Mouse (Mus musculus): Measurements from ENCODE around the gene Wbp1l. TPM values are rescaled to one million over a fixed set of nuclear protein-coding genes. Genes with fewer than 3 reads are reported as not detected.

The Wbp1l gene
- polyA plus RNA-seq, 1 experiment = 44.8 TPM

GRCm38 (mm10) chr19:46600371-46600770, 1.5 kb downstream of the Wbp1l start:
- TF ChIP-seq CTCF (IDR thresholded peaks at IDR 0.05; ENCODE audit: borderline replicate concordance, extremely low read depth, insufficient read depth, insufficient read length) = no peak
- no peak for TF ChIP-seq POLR2A (IDR thresholded peaks at IDR 0.05; ENCODE audit: borderline replicate concordance, extremely low read depth, insufficient read depth, insufficient read length, poor library complexity, severe bottlenecking)
- no peak for DNase-seq (ENCODE audit: low read depth)

DNA sequence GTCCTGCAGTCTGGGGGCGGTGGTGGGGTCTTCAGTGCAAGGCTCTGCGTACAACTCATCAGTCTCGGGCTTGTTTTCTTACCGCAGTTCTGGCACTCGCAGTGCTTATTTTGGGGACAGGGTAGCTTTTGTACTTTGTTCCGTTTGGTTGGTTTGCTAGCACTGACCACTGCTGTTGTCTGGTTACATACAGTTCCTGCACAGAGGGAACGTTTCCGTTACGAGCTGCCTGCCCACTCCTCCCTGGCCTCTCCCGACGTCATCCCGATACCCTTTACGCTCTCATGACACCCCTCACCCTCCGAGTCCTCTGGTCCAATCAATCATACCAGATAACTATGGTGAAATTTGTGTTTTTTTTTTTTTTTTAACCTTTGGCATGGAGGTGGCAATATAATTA, 2.6 kb downstream of the Wbp1l start:
- TF ChIP-seq CTCF (IDR thresholded peaks at IDR 0.05; ENCODE audit: borderline replicate concordance, extremely low read depth, insufficient read depth, insufficient read length) = no peak
- no peak for TF ChIP-seq POLR2A (IDR thresholded peaks at IDR 0.05; ENCODE audit: borderline replicate concordance, extremely low read depth, insufficient read depth, insufficient read length, poor library complexity, severe bottlenecking)
- no peak for DNase-seq (ENCODE audit: low read depth)

- no peak for DNase-seq (ENCODE audit: low read depth)
- TF ChIP-seq POLR2A (IDR thresholded peaks at IDR 0.05; ENCODE audit: borderline replicate concordance, extremely low read depth, insufficient read depth, insufficient read length, poor library complexity, severe bottlenecking) = no peak
- no peak for TF ChIP-seq CTCF (IDR thresholded peaks at IDR 0.05; ENCODE audit: borderline replicate concordance, extremely low read depth, insufficient read depth, insufficient read length)
These were observed 3.5 kb downstream of the Wbp1l start for GRCm38 (mm10) chr19:46602406-46602805.

- TF ChIP-seq CTCF (IDR thresholded peaks at IDR 0.05; ENCODE audit: borderline replicate concordance, extremely low read depth, insufficient read depth, insufficient read length) (no peak), POLR2A (IDR thresholded peaks at IDR 0.05; ENCODE audit: borderline replicate concordance, extremely low read depth, insufficient read depth, insufficient read length, poor library complexity, severe bottlenecking) (no peak)
- DNase-seq (ENCODE audit: low read depth) = no peak
These were observed 7.8 kb downstream of the Wbp1l start for GRCm38 (mm10) chr19:46606718-46607117.

DNA sequence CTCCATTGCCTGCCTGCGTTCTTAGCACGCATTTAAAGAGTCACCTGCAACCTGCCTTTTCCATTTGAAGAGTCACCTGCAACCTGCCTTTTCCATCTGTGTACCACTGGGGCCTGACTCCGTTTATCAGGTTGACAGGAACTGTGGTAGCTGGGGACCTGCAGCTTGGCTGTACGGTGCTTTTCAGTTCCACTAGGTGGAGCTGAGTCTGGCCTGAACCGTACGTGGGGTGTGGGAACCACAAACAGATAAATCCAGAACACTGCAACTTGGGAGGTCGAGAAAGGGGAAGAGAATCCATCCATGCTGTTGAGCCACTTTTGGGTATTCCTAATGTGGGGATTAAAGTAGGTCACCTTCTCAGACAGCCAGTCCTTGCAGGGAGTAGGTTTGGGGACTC, 8.5 kb downstream of the Wbp1l start:
- TF ChIP-seq CTCF (IDR thresholded peaks at IDR 0.05; ENCODE audit: borderline replicate concordance, extremely low read depth, insufficient read depth, insufficient read length) (peak; percentile 32; the same call in 1 of the 2 replicates), POLR2A (IDR thresholded peaks at IDR 0.05; ENCODE audit: borderline replicate concordance, extremely low read depth, insufficient read depth, insufficient read length, poor library complexity, severe bottlenecking) (no peak)
- no peak for DNase-seq (ENCODE audit: low read depth)

DNA sequence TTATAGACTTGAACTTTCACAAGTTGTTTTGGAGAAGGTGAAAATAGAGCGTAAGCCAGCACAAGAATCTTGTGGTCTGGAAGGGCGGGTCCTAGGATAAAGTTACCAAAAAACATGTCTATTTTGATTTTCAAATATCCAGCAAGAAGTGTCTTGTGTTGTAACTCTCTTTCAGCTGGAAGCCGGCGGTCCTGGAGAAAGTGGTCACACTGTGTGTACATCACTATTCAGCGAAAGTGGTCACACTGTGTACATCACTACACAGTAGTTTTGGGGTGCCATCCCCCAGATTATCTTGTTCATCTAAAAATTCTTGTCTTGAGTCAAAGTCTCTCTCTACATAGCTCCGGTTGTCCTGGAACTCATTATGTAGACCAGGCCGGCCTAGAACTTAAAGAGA, 9.3 kb downstream of the Wbp1l start:
- TF ChIP-seq POLR2A (IDR thresholded peaks at IDR 0.05; ENCODE audit: borderline replicate concordance, extremely low read depth, insufficient read depth, insufficient read length, poor library complexity, severe bottlenecking) = no peak
- no peak for TF ChIP-seq CTCF (IDR thresholded peaks at IDR 0.05; ENCODE audit: borderline replicate concordance, extremely low read depth, insufficient read depth, insufficient read length)
- DNase-seq (ENCODE audit: low read depth) = no peak

DNA sequence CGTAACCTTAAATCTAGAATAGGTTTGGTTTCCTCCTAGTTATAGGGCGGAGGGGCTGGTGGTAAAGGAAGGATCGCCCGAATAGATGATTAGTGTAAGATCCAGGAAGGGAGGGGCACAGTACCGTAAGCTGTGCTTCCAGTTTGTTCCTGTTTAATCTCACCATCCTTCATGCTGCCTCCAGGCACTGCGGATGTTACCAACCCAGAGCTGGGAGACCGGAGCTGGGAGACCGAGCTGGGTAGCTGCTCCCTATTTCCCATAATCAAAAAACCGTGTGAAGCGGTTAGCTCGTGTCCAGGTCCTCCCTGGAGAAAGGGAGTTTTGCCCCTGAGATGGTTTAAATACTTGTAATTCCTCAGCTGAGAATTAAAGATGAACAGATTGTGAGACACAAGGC, 17.5 kb downstream of the Wbp1l start:
- no peak for DNase-seq (ENCODE audit: low read depth)
- TF ChIP-seq CTCF (IDR thresholded peaks at IDR 0.05; ENCODE audit: borderline replicate concordance, extremely low read depth, insufficient read depth, insufficient read length) = no peak
- TF ChIP-seq POLR2A (IDR thresholded peaks at IDR 0.05; ENCODE audit: borderline replicate concordance, extremely low read depth, insufficient read depth, insufficient read length, poor library complexity, severe bottlenecking) = no peak

GRCm38 (mm10) chr19:46617361-46617760, 18.5 kb downstream of the Wbp1l start:
- TF ChIP-seq CTCF (IDR thresholded peaks at IDR 0.05; ENCODE audit: borderline replicate concordance, extremely low read depth, insufficient read depth, insufficient read length) (no peak), POLR2A (IDR thresholded peaks at IDR 0.05; ENCODE audit: borderline replicate concordance, extremely low read depth, insufficient read depth, insufficient read length, poor library complexity, severe bottlenecking) (no peak)
- DNase-seq (ENCODE audit: low read depth) = no peak

GRCm38 (mm10) chr19:46618322-46618721, 19.4 kb downstream of the Wbp1l start:
- DNase-seq (ENCODE audit: low read depth) = peak; percentile 67
- TF ChIP-seq CTCF (IDR thresholded peaks at IDR 0.05; ENCODE audit: borderline replicate concordance, extremely low read depth, insufficient read depth, insufficient read length) (no peak), POLR2A (IDR thresholded peaks at IDR 0.05; ENCODE audit: borderline replicate concordance, extremely low read depth, insufficient read depth, insufficient read length, poor library complexity, severe bottlenecking) (no peak)

GRCm38 (mm10) chr19:46619001-46619400, 20.1 kb downstream of the Wbp1l start:
- TF ChIP-seq POLR2A (IDR thresholded peaks at IDR 0.05; ENCODE audit: borderline replicate concordance, extremely low read depth, insufficient read depth, insufficient read length, poor library complexity, severe bottlenecking) (no peak), CTCF (IDR thresholded peaks at IDR 0.05; ENCODE audit: borderline replicate concordance, extremely low read depth, insufficient read depth, insufficient read length) (no peak)
- DNase-seq (ENCODE audit: low read depth) = peak; percentile 17

DNA sequence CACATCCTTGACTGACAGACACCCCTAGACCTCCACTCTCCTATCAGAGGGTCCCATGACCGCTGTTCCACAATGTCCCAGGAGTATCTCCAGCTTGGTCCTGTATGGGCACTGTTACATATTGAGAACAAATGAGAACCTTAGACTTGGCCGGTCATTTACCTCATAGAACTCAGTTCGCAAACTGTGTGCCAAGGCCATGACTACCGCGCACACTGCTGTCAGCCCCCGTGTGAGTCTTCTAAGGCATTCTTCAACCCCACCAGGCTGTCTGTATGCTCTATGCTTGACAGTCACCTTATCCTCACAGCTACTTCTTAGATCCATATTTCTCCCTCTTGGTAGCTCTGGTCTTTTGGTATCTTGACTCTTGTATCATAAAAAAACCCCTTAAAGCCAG, 20.6 kb downstream of the Wbp1l start:
- TF ChIP-seq CTCF (IDR thresholded peaks at IDR 0.05; ENCODE audit: borderline replicate concordance, extremely low read depth, insufficient read depth, insufficient read length) (no peak), POLR2A (IDR thresholded peaks at IDR 0.05; ENCODE audit: borderline replicate concordance, extremely low read depth, insufficient read depth, insufficient read length, poor library complexity, severe bottlenecking) (no peak)
- no peak for DNase-seq (ENCODE audit: low read depth)

DNA sequence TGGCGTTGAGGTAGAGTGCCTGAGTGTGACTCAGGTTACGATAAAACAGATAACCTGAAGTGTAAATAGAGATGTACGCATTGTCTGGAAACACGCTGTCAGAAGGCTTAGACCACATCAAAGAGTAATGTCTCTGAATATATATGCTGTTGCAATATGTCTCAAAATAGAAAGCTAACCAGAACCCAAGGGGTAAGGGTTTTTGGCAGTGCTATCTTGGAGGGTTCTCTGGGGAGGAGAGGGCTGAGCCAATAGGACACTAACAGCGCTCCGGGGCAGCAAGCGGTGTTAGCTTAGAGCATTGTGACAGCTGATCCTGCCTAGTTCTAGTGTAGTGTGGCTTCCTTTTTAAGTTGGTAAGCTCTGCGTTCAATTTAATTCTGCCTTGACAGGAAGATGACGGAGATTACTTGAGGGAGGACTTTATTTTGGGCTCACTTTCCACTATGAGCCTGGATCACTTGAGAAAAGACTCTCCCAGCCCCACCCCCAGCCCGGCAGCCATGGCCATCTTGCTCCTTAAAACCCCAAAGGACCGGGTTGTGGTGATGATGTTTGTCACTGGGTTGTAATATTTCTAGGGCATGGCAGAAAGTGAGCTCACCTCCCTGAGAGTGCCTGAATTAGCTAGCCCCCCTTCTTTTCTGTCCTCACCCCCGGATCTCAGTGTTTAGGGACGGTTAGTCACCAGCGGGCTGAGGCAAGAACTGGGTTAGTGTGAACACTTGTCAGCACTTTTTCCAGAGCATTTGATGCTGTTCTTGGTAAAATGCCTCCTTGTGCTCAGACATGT, 21.3 kb downstream of the Wbp1l start:
- TF ChIP-seq POLR2A (IDR thresholded peaks at IDR 0.05; ENCODE audit: borderline replicate concordance, extremely low read depth, insufficient read depth, insufficient read length, poor library complexity, severe bottlenecking) (no peak), CTCF (IDR thresholded peaks at IDR 0.05; ENCODE audit: borderline replicate concordance, extremely low read depth, insufficient read depth, insufficient read length) (no peak)

More for the DNA sequence above, 21.3 kb downstream of the Wbp1l start:
- peak; percentile 16 for DNase-seq (ENCODE audit: low read depth)
